Mouse (Mus musculus): ENCODE results near the gene Rab11fip3.

Gene Rab11fip3

DNA sequence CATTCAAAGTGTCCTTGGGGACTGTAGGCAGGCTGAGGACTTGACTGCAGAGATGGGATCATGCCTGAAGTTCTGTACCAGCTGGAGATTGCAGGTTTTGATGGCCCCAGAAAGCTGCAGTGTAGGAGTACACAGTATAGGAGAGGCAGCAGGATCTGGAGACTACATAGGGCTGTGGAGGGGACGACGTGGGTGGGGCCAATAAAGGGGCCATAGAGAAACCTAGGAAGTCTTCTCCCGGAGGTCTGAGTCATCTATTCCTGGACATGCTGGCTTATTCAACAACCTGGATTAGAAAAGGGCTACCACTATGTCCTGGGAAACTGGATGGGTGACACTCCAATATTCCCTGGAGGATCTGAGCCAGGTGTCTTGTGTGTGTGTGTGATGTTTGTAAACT, 113.6 kb downstream of the Rab11fip3 start:
- DNase-seq (ENCODE audit: low spot score), result no peak

- no peak for DNase-seq (ENCODE audit: low spot score)
Measured at GRCm38 (mm10) chr17:25954671-25955070, 114.7 kb downstream of the Rab11fip3 start.

DNA sequence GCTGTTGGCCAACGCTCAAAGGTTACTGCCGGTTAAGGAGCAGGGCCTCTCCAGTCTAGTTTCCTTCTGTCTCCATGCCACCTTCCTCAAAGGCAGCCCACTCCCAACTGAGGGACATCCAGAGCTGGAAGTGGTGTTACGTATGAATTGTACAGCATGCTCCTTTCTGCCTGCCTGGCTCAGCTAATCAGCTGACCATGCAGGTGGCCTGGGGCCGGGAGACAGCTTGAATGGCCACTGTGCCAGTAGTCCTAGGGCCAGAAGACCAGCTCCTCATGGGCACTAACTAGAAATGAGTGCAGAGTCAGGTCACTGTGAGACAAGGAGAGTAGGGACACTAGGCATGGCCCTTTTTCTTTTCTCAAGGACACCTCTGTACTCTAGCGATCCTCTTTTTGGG, 116.2 kb downstream of the Rab11fip3 start:
- no peak for DNase-seq (ENCODE audit: low spot score)

DNA sequence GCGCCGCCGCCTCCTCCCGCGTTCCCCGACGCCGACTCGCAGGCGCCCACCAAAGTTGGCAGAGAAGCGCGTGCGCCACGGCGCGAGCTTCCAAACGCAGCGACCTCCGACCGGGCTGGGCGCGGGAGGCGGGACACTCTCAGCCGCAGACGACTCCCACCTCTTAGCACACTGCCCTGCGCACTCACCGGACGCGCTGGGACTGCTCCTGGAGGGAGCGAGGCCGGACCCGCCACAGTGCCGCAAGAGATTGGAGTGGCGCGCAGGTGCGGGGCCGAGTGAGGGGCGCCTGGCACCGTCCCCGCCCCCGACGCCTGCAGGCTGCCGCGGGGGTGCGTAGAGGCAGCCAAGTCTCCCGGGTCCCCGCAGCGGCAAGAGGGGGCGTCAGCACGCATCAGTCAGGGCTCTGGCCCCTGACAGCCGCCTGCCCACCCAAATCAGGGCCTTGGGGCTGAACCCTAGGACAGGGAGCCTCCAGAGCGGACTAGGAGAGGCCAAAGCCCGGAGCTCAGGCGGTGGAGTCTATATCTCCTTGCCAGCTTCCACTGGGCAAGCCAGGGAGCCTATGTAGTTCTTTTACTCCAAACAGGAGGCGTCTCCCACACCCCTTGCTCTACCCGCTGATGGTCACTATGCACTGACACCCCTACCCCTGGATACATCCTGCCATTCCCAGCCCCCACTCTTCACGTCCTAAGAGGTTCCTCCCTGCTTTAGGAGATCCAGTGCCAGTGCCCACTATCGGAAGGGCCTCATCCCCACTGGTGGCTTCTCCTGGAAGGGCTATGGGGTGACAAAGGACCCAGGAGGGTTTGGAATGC, 117.3 kb downstream of the Rab11fip3 start, which contains the start of gene A930017K11Rik:
Gene A930017K11Rik, minus strand, starts transcription at position 763 of the 821 bp plus-strand sequence.
- DNase-seq (ENCODE audit: low spot score), result no peak

DNA sequence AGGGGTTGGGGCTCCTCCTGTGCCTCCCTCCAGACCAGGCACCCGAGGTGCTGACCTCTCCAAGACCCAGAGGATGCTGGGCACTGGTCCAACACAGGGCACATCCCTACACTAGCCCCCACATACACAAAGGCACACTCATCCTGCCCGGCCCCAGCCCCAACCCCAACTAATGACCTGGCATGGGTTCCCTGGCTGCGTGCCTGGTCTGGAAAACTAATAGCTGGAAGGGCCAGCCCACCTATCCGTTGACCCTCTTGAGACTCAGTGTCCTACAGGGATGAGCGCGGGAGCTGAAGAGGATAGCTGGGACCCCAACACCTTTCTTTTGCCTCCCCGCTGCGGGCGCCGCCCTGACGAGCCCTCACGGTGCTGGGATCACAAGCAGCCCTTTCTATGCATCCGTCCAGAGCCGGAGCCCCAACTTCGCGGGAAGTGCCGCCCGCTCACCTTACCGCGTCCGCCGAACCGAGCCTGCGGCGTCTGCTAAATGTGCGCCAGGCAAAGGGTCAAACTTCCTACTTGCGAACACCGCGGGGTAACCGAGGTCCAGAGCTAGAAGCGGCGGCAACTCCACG, 118.0 kb downstream of the Rab11fip3 start:
- DNase-seq (ENCODE audit: low spot score), result no peak

- DNase-seq (ENCODE audit: low spot score), result no peak
Measured at GRCm38 (mm10) chr17:25950706-25951105, 118.6 kb downstream of the Rab11fip3 start.

- DNase-seq (ENCODE audit: low spot score), result no peak
Measured at GRCm38 (mm10) chr17:25949981-25950380, 119.4 kb downstream of the Rab11fip3 start.

GRCm38 (mm10) chr17:25948051-25948450, 121.3 kb downstream of the Rab11fip3 start:
- no peak for DNase-seq (ENCODE audit: low spot score)

DNA sequence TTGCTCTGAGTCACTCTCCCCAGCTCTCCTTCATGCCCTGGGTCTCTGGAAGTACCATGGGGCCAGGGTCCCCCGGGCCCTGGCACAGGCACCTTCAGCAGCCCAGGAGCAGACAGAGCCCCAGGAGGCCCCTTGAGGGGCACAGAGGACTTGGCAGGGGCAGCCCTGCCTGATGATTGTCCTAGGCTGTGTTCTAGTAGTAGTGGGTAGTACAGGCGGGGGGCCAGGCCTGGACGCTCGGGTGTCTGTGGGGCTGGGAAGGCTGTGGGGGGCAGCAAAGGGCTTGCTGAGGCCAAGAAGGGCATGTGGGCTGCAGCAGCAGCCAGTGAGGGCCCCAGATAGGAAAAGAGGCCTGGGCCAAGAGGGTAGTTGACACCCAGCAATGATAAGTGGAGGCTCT, 121.8 kb downstream of the Rab11fip3 start:
- DNase-seq (ENCODE audit: low spot score), result no peak

GRCm38 (mm10) chr17:25946891-25947290, 122.5 kb downstream of the Rab11fip3 start:
- DNase-seq (ENCODE audit: low spot score), result no peak

GRCm38 (mm10) chr17:25946349-25946748, 123.0 kb downstream of the Rab11fip3 start:
- no peak for DNase-seq (ENCODE audit: low spot score)

GRCm38 (mm10) chr17:25945517-25946155, 123.7 kb downstream of the Rab11fip3 start:
- DNase-seq (ENCODE audit: low spot score), result no peak

GRCm38 (mm10) chr17:25944366-25945163, 124.8 kb downstream of the Rab11fip3 start, which contains the start of the genes Pigq and Nhlrc4:
Pigq (minus strand) TSS chr17:25944936.
Nhlrc4 (minus strand) TSS chr17:25944961.
- no peak for DNase-seq (ENCODE audit: low spot score)

DNA sequence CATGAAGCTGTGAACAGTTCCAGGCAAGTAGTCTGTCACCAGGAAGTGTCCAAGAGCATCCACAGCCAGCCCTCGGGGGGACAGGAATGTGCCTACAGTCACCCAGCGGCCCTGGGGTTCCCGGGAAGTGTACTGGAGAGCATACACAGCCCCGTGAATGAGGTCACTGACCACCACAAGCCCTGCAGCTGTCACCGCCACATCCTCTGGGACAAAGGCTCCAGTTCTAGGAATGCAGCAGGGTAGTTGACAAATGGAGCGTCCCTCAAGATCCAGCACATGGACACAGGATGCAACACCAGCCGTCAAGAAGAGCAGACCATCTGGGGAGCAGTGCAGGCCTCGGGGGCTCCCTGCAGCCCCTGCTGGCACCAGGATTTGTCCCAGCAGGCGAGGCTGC, 125.6 kb downstream of the Rab11fip3 start:
- DNase-seq (ENCODE audit: low spot score), result no peak

DNA sequence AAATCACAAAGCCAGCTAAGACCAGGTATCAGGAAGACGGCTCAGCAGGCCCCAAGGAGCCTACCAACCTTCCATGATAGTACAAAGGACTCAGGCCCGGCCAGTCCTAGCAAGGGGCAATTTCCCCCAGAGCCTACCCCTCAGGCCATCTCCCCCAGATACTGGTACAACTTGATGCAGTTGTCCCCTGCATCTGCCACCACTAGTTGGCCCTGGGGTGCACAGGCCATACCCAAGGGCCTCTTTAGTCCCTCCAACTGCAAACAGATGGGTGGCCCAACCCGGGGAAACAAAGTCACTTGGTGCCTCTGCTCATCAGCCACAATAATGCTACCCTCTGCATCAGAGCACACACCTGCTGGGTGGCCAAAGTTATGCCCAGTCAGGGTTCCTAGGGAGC, 126.1 kb downstream of the Rab11fip3 start:
- no peak for DNase-seq (ENCODE audit: low spot score)

GRCm38 (mm10) chr17:25942597-25943151, 126.7 kb downstream of the Rab11fip3 start:
- DNase-seq (ENCODE audit: low spot score), result no peak

DNA sequence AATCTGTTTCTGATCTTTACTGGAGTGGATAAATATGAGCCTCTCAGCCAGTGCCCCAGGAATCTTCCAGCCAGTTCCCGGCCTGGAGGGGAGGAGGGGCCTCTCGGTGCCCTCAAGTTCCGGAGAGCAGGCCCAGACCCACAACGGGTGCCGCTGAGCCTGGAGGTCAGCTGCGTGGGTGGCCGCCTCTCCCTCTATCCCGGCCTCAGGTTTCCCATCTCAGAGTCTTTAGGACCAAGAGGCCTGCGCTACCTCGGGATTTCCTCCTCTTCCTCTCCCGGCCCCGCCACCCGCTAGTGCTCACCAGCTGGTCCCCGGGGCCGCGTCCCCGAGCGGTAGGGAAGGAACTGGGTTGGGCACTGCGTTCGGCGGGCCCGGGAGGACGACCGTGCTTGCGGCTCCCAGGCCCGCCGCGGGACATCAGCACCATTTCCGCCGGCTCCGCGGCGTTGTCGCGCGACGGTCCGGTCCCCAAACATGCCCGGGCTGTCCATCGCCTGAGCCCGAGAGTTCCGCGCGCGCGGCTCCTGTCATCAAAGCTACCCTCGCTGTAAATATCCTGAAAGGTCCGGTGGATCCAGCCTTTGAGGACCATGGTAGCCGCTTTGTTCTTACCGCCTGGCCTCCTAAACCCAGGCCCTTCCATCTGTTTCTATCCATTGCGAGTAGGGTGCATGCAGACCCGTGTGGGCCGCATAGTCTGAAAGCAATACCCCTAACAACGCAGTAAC, 127.7 kb downstream of the Rab11fip3 start:
- DNase-seq (ENCODE audit: low spot score), result no peak
